Mouse (Mus musculus) heart, postnatal 4 days (tissue): Measurements from ENCODE around the gene Pus3. TPM values are rescaled to one million over a fixed set of nuclear protein-coding genes. Genes with fewer than 3 reads are reported as not detected.
A peak's percentile ranks its signal among the peaks of the same experiment; 100 is the strongest.

Experiments
- DNase-seq: peaks from one replicate; pipeline ENCODE4 v3.0.0; 2021
- total RNA-seq, 2 experiments: library from RNA; stranded (reverse); gene quantifications; 2 replicates each; pipeline ENCODE4 v1.2.3; 2021

The Pus3 gene
- 1 to 10 TPM; 8.9 to 9.3 TPM for total RNA-seq

DNA sequence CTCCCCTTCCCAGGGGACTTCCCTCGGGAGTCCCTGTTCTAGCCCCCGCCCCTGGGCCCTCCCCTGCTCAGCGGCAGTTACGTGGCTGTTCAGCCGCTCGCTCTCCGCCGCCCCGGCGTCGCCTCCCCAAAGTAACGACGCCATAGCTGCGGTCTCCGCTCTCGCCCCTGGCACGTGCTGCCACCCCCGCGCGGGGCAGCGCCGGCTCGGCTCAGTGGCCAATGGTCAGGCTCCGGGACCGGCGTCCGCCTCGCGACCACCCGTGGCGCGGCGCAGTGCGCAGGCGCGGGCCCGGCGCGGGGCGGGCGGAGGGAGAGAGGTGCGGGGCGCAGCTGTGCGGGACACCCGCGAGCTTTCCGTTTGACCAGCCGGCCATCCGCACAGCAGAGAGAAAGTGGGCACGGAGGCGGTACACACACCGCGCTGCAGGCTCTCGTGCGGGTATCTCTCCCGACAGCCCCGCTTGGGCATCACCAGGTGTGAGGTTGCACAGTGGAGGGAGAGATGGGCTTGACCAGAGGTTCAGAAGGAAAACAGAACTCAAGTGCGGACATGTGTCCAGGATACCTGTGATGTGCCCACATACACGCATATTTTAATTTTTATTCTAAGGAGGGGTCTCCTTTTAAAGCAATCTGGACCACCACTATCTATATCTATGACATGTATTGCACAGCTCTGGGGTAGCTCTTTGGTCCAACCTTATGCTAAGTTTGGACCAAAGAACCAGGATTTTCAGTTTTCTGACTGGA, at the start of gene Pus3, which contains the start of gene Ddx25:
Gene Pus3 (plus strand): TSS at position 339 of the 752 bp plus-strand sequence.
Gene Ddx25 (minus strand): TSS at position 272 of the 752 bp plus-strand sequence.
- DNase-seq = peak; percentile 32

DNA sequence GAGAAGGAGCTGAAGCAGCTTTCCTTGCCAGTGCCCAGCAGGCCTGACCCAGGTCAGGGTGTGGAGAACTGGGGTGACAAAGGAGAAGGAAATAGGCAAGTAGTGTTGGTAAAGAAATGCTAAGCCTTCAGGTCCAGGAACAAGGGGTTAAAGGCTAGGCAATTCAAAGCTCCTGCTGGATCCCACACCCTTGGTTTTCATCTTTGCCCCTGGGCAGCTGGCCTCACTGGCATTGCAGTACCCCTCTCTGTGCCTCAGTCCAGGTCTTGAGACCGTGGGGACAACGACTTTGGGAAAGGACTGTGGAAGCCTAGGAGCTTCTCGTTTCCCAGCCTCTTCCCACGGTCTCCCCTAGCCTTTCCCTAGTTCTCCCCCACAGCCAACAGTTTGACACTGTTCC, 44.5 kb upstream of the Pus3 start:
- no peak for DNase-seq

DNA sequence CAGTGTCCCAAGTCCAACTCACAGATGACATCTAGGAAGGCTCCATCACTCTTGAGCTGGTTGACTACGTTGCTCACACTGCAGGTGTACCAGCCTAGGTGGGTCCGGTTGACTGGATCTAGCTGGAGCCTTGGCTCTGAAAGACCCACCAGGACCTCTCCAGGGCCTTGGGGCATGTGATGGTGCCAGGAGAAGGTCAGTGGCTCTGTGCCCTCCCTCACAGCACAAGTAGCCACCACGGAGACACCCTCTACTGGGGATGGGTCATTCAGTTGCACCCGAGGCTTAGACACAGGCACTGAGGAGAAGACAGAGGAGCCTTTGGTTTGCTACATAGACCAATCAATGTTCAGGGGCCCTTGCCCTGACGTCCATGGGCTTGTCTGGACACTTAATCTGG, 42.2 kb upstream of the Pus3 start:
- no peak for DNase-seq

DNA sequence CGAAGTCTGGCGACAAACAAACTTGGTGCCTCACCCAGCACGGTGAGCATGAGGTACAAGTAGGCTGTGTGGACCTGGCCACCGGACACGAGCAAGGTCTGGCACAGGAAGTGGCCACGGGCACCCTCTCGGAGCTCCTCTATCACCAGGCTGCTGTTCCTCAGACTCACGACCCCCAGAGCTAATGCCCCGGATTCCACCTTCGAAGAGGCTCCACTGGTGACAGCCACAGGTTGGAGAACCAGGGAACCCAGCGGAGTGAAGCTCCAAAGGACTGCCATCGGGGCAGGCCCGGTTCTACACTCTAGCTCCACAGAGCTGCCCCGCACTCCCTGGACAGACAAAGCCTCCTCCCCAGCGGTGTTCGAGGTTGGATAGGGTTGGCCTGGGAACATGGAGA, 41.7 kb upstream of the Pus3 start:
- no peak for DNase-seq

DNA sequence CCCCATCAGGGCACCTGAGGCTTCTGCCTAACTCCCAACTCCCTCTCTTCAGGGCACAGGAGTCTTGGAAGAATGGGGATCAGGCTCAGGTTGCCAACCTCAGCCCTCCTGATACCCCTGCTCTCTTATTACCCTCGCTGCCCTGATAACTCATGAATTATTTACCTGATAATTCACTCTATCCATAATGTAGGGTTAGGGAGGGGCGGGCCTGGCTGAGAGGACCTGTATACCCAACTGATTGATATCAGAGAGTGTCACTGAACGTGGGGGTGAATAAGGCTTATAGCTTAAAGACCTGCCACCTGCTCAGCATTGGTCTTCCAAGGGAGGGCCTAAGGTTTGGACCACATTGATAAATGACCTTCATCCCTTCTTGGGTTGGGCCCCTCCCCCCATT, 40.2 kb upstream of the Pus3 start, which contains the start of gene Gm1113:
Gene Gm1113 (minus strand): TSS at position 101 of the 400 bp plus-strand sequence.
- no peak for DNase-seq

DNA sequence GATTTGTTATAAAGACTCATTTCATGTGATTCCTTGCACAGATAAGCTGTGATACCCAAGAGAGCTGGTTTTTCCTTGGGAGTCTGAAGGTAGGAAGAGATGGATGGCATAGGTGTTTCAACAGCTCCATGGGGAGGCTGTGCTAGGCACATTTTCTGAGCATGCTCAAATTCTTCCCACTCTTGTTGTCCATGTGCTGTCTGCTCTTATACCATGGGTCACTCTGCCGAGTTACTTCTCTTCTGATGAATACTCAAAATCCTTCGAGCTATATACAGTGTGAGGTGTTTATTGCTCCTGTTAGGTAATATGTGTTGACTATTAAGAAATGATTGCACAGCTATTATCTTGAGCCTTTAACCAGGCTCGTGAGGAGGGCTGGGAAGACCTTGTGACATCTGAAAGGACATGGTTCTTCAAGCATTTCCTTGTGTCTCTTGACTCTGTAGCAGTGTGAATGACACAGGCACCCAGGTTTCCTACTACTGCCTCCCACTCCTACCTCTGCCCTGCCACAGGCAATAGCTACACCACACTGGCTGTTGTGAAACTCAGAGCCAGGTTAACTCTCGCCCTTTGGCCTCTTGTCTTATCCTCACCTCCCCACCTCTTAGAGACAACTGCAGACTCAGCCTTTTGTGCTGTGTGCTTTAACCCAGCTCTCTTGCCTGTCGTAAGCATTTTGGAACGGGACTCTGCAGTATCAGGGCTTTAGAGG, 37.6 kb upstream of the Pus3 start:
- no peak for DNase-seq

DNA sequence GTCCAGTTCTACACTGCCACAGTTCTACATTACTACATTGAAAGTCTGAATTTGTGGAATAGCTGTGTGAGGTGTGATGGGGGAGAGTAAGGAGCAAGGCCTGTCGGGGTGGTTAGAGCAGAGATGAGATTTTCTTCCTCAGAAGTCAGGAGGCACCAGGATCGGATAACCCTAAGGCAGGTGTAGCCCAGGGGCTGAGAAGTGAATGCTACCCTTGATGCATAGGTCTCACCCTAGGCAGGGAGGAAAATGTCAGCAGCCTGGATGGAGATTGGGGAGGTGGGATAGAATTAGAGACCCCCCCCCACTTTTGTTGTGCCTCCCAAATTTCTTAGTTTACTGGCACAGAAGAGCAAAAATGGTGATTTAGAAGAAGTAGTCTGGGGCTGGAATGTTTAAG, 36.2 kb upstream of the Pus3 start:
- no peak for DNase-seq

DNA sequence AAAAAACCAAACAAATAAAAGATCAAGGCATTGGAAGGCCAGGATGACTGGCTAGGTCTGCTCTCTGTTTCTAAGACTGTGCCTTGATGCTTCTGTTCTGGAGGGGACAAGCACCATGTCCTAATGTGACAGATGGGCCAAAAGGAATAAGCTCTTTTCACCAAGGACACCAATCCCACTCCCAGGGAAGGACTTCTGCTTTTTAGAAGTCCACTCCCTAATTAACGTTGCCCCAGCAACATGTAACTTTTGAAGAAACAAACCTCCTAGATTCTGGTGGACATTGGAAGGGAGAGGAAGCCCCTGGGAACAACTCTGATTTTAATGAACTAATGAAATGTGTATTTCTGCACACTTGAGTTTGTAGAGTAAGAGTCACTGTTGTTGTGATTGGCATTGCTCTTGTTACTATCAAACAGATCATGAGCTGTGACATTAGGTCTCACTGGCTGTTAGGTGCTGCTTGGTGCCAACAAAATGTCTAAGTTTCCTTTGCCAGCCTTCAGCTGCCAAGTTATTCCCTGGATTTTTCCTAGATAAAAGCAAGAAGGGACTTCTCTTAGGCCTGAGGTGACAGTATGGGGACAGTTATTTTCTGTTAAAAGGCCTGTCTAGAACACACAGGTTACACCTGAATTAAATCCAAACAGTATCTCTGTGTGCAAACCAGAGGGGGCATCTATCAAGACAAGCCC, 35.4 kb upstream of the Pus3 start:
- DNase-seq = no peak

DNA sequence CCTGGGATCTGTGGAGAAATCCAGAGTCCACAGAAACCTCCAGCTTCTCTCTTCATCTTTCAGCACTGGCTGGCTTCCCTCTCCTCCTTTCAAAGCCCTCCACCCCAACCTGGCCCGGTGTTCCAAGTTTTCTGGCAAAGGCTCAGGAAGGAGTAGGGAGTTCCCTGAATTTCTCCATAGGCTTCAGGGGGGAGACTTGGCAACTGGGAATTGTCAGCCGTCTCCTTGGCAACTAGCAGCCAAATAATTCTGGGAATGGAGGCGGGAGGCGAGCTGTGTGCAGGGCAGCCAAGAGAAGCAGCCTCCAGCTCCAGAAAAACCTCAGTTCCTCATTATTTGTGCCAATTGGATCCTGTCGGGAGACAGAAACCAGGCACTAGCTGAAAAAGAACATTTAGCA, 34.9 kb upstream of the Pus3 start:
- DNase-seq = peak; percentile 64

DNA sequence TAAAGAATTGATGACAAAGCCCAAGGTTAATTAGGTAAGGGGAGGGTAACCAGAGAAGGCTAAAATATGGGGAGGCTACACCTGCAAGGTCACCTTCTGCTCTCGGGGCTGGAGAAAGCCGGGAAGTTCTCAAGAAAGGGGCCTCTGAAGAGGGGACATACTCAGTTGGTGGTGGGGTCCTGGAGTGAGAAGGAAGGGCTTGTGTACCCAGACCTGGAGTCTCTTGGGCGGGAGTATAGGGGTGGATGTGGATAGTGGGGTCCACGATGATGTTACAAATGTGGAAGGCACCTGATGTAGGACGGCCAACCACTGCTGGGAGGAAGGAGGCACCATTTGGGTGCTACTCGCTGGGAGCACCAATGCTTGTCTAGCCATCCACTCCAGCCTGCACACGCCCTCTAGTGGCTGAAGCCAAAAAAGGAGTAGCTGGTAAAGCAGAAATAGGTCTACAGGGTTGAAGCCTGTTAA, 34.4 kb upstream of the Pus3 start:
- DNase-seq = peak; percentile 84

DNA sequence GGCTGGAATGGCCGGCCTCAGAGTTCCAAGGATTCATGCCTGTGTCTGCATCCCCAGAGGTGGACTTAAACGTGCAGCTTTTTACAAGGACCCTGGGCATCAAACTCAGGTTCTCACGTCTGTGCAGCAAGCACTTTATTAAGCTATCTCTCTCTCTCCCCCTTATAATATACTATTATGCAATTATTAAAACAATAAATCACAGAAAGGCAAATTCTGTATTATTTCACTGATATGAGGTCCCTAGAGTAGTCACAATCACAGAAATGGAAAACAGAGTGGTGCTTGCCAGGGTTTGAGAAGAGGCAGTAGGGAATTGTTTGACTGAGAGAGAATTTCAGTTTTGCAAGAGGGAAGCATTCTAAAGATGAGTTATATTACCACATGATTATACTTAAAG, 29.3 kb upstream of the Pus3 start:
- no peak for DNase-seq

DNA sequence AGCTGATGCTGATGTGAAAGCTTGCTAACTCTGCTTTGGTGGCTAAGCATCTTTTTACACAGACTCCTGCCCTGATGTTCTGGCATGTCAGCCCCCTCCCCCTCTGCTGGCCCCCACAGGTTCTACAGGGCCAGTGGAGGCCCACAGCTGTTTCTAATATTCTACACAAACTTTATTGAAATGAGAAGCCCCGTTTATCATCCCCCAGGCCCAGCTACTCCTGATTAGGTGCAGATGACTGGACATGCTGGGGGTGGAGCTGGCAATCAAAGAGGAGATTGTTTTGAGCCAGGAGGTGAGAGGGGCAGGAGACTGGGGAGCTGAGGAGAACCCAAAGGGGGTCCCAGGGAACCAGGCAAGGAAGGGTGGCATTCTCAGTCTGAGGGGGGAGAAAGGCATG, 28.6 kb upstream of the Pus3 start:
- DNase-seq = no peak

DNA sequence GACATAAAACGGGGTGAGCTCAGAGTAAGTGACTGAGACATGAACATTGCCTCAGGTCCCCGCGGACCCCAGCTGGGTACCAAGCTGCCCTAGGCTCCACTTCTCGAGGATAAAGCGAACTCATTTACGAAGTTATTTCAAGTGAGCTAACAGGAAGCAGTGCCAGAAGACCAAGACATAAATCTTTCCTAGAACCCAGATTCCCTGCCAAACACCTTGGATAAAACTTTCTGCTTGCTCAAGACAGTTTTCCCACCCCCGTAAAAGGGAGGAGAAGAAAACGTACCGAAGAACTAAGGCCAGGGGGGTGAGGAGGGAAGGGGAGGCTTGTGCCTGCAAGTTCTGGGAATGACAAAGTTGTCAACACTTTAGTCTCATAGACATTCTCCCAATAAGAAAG, 25.1 kb upstream of the Pus3 start:
- no peak for DNase-seq

DNA sequence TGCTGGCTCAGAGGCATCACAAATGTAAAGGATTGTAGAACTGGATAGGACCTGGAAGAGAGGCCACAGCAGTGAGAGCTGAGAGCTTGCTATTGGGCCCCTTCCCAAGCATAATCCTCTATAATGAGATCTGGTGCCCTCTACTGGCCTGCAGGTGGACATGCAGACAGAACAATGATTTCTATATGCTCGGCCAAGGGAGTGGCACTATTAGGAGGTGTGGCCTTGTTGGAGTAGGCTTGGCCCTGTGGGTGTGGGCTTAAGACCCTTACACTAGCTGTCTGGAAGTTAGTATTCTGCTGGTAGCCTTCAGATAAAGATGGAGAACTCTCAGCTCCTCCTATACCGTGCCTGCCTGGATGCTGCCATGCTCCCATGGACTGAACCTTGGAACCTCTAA, 23.3 kb upstream of the Pus3 start:
- DNase-seq = peak; percentile 71

DNA sequence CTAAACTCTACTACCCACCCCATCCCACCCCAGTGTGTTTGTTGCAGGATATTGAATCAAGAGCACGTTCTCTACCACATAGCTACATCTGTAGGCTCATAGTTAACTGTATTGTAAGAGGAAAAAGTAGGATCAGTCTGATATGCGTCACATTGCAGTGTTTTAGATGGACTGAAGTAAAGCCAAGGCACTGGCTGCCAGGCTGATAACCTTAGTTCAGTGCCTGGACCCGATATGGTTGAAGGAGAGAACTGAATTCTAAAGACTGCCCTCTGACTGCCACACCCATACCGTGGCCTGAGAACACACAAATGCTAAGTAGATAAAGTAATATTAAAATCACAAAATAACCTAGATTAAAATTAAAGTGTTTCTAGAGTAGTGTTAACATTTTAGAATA, 22.5 kb upstream of the Pus3 start:
- no peak for DNase-seq

DNA sequence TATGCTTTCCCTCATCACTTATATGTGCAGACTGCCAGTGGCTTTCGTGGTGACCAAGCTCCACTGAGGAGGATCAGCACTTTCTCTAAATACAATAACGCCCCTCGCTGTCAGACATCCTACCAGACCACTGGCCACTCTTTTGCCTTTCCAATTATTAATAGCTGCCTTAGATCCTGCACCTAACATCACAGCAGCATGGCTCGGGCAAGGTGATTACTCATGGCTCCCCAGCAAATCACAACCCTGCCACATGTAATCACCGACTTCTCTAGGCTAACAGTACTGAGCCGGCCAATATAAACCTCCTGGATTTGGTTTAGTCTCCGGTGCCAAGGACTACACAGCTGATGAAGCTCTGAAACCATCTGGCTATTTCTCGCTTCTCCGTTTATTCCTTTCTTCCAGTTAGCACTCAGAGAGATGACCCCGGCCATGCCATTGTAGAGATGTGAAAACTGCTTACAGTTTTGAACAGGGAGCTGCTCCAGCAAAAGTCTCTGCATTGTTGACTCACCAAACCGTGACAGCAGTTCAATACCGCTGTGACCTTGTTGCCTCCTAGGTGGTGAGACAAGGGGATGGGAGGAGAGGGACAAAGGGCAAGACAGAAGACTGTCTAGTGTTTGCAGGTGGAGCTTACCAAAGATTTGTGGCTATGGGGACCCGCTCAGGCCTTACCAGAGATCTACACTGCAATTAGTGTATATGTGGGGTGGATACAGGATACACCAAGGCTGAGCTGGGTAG, 19.2 kb upstream of the Pus3 start:
- no peak for DNase-seq

DNA sequence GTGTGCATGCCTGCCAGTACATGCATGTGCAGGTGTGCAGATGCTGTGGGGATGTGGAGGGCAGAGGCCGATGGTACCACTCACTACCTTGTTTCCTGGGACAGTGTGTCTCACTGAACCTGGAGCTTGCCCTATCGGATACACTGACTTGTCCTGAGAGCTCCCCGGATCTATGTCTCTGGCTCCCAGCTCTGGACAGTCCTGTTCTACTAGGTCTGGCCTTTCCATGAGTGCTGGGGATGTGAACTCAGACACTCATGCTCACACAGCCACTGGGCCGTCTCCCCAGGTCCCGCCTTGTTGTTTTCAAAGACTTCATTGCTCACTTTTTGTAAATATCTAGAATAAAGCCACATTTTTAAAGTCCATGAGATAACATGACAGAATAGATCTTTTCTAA, 17.4 kb upstream of the Pus3 start:
- DNase-seq = no peak

DNA sequence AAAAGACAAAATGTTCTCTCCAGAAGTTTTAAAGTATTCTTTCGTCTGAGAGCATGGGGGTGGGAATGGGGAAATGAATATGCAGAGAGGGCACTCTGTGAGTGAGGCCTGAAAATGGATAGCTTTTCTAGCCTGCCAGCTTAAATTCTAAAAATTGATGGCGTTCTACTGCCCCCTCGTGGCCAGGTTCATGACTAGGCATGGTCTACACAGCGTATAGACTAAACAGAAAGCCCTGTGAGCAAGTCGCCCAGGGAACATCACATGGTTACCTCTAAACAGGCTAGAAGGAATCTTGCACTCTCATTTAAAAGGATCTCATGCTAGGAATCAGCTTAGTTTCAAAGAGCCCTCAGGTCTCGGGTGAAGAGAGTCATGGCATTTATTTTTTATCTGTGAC, 16.9 kb upstream of the Pus3 start:
- DNase-seq = peak; percentile 91

DNA sequence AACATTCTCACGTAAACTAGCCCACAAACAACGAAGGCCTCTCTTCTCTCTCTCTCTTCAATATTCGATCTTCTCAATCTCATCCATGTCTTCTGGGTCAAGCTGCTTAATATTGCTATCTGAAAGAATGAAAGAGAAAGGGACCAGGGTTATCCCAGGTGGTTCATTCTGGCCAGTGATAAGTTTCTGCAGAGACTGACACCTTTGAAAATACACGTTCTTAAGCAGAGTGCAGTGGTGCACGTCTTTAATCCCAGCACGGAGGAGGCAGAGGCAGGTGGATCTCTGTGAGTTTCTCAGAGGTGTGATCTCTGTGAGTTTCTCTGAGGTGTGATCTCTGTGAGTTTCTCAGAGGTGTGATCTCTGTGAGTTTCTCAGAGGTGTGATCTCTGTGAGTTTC, 16.5 kb upstream of the Pus3 start:
- no peak for DNase-seq

DNA sequence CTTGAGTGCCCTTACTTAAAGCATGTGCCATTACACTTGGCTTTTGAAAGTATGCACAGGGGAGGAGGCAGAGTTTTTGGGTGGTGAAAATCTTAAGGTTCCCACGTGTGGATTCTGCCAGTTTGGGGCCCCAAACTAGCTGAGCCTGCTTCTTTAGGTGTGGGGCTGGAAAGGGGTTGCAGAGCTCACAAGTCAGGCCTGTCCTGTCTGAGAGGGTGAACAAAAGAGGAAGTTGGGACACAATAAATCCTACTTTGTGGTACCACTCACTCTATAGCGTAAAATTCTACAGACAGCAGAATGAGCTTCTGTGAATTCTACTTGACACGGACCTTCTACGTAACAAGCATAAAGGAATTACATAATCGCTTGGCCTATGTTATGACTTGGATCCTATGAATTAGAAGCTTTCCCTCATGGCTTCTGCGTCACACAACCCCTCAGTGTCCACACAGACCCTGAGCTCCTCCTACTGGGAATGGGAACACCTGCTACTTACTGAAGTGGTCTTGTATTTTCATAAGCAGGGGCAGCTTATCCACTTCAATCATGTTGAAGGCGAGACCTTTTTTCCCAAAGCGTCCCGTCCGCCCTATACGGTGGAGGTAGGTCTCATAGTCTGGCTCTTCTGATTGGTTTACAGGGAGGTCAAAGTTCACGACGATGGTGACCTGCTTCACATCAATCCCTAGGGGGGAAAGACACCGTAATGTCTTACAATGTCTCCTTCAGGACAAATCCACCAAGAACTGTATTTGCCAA, 15.1 kb upstream of the Pus3 start:
- no peak for DNase-seq

DNA sequence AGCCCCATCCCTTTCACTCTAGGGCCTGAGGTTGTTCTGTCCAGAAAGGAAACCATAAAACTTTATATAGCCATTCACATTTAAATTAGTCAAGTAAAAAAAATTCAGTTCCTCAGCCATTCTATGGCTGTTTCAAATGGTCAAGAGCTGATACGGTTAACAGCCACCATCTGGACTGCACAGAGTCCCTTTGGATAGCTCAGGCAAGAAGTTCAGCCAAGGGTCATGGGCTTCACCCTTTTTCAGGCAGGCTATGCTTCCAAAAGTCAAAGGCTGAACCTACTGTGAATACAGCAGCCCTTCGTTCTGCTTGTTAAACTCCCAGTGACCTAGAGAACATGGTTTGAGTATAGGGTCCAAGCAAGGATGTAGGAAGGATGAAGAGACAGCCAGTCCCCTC, 13.7 kb upstream of the Pus3 start:
- DNase-seq = peak; percentile 31

DNA sequence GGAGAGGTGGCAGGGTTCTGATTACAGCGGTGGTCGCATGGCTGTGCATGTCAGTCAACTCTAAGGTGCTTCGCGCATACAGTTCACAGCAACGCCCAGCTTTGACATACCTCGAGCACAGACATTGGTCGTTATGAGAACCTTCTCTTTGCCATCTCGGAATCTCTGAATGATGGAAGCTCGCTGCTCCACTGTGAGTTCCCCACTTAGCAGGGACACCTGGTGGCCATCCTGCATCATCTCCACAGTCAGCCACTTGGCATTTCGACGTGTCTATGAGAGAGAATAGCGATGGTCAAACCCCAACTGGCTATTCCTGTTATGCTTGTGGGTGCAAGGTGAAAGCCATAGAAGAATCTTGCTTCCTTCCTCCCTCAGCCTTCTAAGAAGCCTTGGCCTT, 12.7 kb upstream of the Pus3 start:
- DNase-seq = no peak
